Mouse (Mus musculus): ENCODE results near the gene Ldhb.
A peak's percentile ranks its signal among the peaks of the same experiment; 100 is the strongest.

DNA sequence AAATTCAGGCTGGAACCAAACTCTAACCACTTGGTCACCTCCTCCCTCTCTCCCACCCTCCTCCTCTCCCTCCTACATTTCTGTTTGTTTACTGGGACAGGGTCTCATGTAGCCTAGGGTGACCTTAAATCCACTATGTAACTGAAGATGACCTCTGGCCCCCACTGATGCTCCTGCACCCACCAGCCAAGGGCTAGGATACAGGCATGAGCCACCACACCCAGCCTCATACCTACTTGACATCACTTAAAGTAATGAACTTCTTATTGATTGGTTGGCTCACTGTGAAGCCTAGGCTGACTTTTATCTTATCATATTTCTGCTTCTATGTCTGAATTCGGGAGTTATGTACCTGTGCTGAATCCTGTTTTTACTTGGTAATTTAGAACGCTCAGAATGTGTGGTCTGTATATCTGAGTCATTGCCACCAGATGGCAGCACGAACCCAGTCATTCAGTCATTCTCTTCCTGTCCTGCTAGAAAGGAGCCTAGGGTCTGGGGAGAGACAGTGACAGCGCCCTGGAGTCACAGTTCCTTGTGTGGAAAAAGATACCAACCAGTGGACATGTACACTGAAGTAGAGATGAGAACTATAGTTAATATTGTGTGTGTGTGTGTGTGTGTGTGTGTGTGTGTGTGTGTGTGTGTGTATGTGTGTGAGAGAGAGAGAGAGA is 17.0 kb upstream of the Ldhb start:
- TF ChIP-seq POLR2A (IDR thresholded peaks at IDR 0.05; ENCODE audit: borderline replicate concordance, low read depth, low read length) (no peak), CTCF (IDR thresholded peaks at IDR 0.05; ENCODE audit: low read depth, low read length) (peak; percentile 44; the same call in 1 of the 2 replicates)

All from bone marrow macrophage, adult 2 months (primary cell).